Mouse (Mus musculus) G1E (cell line): ENCODE data around the gene Vmn2r94. TPM values are rescaled to one million over a fixed set of nuclear protein-coding genes. Genes with fewer than 3 reads are reported as not detected.

Source experiments
- ATAC-seq: 2 replicates; pipeline ENCODE4 v1.8.0; 2016; ENCODE audit warnings: mild to moderate bottlenecking; ENCODE audit not compliant: insufficient number of reproducible peaks, poor library complexity, low FRiP score, severe bottlenecking; ENCODE audit errors: extremely low read depth
- DNase-seq: peaks from one replicate; pipeline ENCODE4 v3.0.0; 2012; ENCODE audit warnings: low spot score
- H3K27me3 ChIP-seq: 2 replicates; pipeline ENCODE4 v1.6.1; 2012; ENCODE audit warnings: mild to moderate bottlenecking, low read length, inconsistent platforms; ENCODE audit not compliant: insufficient read depth
- H3K36me3 ChIP-seq: replicated peaks from 2 replicates; pipeline ENCODE3; 2012; ENCODE audit warnings: mild to moderate bottlenecking, inconsistent platforms
- H3K4me1 ChIP-seq: 2 replicates; pipeline ENCODE4 v1.6.1; 2012; ENCODE audit warnings: low read depth, low read length, inconsistent platforms, mixed read lengths; ENCODE audit not compliant: insufficient read depth
- H3K4me3 ChIP-seq: 2 replicates; pipeline ENCODE4 v1.5.1; 2012; ENCODE audit warnings: low read depth, mild to moderate bottlenecking, inconsistent platforms, low read length, moderate library complexity, mixed read lengths
- H3K9me3 ChIP-seq: replicated peaks from 2 replicates; pipeline ENCODE4 v1.6.1; 2012; ENCODE audit warnings: inconsistent platforms
- CTCF ChIP-seq: IDR thresholded peaks from 2 replicates; pipeline ENCODE4 v1.5.1; 2012; ENCODE audit warnings: low read depth, low read length, inconsistent platforms, mixed read lengths
- GATA1 ChIP-seq: IDR thresholded peaks from 2 replicates; pipeline ENCODE4 v1.6.1; 2012; ENCODE audit warnings: borderline replicate concordance, low read length, inconsistent platforms, mixed read lengths
- GATA2 ChIP-seq: IDR thresholded peaks from 2 replicates; pipeline ENCODE4 v1.6.1; 2012; ENCODE audit warnings: low read depth, low read length, inconsistent platforms, borderline replicate concordance
- POLR2AphosphoS5 ChIP-seq: IDR thresholded peaks from 2 replicates; pipeline ENCODE4 v1.6.1; 2012; ENCODE audit warnings: low read depth, low read length, inconsistent platforms; ENCODE audit not compliant: insufficient replicate concordance
- TAL1 ChIP-seq: conservative IDR thresholded peaks from 2 replicates; pipeline ENCODE4 v1.6.1; 2012; ENCODE audit warnings: low read depth, low read length, inconsistent platforms, mixed read lengths
- polyA plus RNA-seq: library from polyadenylated mRNA; stranded (reverse); fragments of >175 nt; gene quantifications from 2 replicates; pipeline ENCODE4 v1.2.3, GENCODE M21; 2012
- total RNA-seq, 2 experiments: library from RNA; stranded (forward) in 1 of 2; stranded (reverse) in 1 of 2; fragments of 200-1000 nt in 1 of 2; fragments of >200 nt in 1 of 2; fragmentation: Nextera tagmentation in 1 of 2; gene quantifications; 2 replicates each; pipeline ENCODE4 v1.2.3; 2014 to 2017

Vmn2r94 gene
- total RNA-seq (2014; fragmentation: Nextera tagmentation) (not detected in 2 replicates), total RNA-seq (2017) (0.12 and 0.22 TPM in 2 replicates), polyA plus RNA-seq (not detected in 2 replicates)

- no peaks in the 10 kb centered on the region for H3K4me1 ChIP-seq
- H3K9me3 ChIP-seq = no peaks in the 10 kb centered on the region
- ATAC-seq = no peak
- no peak within 1 kb of the TSS for H3K4me3 ChIP-seq
- H3K36me3 ChIP-seq = no peaks in the 10 kb centered on the region
- no peak for DNase-seq
- H3K27me3 ChIP-seq = no peaks in the 10 kb centered on the region
- TF ChIP-seq POLR2AphosphoS5 (no peak), GATA1 (no peak), TAL1 (no peak), CTCF (no peak), GATA2 (no peak)
Measured at GRCm38 (mm10) chr17:18277656-18278055, at the start of gene Vmn2r94. Gene Vmn2r94 (minus strand): TSS chr17:18277756.

DNA sequence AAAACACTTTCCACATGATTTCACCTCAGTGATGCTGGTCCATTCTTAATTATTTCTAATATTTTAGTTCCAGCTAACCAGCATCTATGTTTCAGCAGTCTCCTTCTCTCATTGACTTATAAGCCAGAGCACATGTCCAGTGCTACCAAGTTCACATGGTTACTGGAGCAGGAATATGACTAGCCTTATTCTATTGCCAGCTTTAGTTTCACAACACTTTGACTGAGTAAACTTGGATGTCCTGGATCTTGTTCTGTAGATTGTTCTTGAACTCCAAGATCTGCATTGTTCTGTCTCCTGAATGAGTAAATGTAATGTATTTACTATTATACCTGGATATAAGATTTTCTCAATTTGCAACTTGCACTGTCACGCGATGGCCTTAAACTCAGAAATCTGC is 45.5 kb upstream of the Vmn2r94 start:
- DNase-seq = no peak
- Histone ChIP-seq H3K4me1 (no peaks in the 10 kb centered on the region), H3K4me3 (no peak overlapping the region), H3K9me3 (no peaks in the 10 kb centered on the region), H3K36me3 (no peaks in the 10 kb centered on the region), H3K27me3 (no peaks in the 10 kb centered on the region)
- no peak for ATAC-seq
- TF ChIP-seq CTCF (no peak), TAL1 (no peak), POLR2AphosphoS5 (no peak), GATA2 (no peak)

DNA sequence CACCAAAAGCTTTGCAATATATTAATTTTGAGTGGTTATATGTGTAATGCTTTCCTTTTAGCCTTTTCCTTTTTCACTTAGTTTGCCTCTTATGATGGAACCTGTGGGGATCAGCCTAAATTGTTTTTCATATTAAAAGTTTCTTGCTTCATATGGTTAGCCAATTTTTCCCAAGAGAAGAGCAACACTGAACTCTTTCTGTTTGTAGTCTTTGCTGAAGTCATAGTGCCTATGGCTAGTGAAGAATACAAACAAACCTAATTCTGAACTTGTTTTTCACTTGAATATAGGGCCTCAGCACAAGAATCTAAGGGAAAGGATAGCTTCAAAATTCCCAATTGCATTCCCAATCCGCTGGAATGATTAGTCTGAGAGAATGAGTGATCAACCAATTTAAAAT is 20.2 kb upstream of the Vmn2r94 start, which contains the start of gene Vmn2r93:
Gene Vmn2r93, plus strand, starts transcription at position 301 of the 400 bp plus-strand sequence.
- ATAC-seq (no peak), DNase-seq (no peak)
- Histone ChIP-seq H3K4me3 (no peak within 1 kb of the TSS), H3K27me3 (no peaks in the 10 kb centered on the region), H3K4me1 (no peaks in the 10 kb centered on the region), H3K9me3 (no peaks in the 10 kb centered on the region), H3K36me3 (no peaks in the 10 kb centered on the region)
- no peak for TF ChIP-seq CTCF
- no peak for TF ChIP-seq POLR2AphosphoS5
- no peak for TF ChIP-seq TAL1
- no peak for TF ChIP-seq GATA2
- no peak for TF ChIP-seq GATA1

GRCm38 (mm10) chr17:18236931-18237330 is 40.6 kb downstream of the Vmn2r94 start:
- no peak for ATAC-seq
- TF ChIP-seq GATA2 (no peak), CTCF (no peak), POLR2AphosphoS5 (no peak)
- no peaks in the 10 kb centered on the region for H3K36me3 ChIP-seq
- H3K27me3 ChIP-seq = no peaks in the 10 kb centered on the region
- no peaks in the 10 kb centered on the region for H3K4me1 ChIP-seq
- DNase-seq = no peak
- no peaks in the 10 kb centered on the region; the same call in 1 of the 2 replicates for H3K9me3 ChIP-seq
- no peak overlapping the region for H3K4me3 ChIP-seq

GRCm38 (mm10) chr17:18231996-18232395 is 45.6 kb downstream of the Vmn2r94 start:
- TF ChIP-seq CTCF = no peak
- no peak for TF ChIP-seq POLR2AphosphoS5
- no peak for TF ChIP-seq GATA1
- no peak for TF ChIP-seq TAL1
- TF ChIP-seq GATA2 = no peak
- ATAC-seq (no peak), DNase-seq (no peak)
- Histone ChIP-seq H3K9me3 (no peaks in the 10 kb centered on the region; the same call in 1 of the 2 replicates), H3K36me3 (no peaks in the 10 kb centered on the region), H3K4me3 (no peak overlapping the region), H3K27me3 (no peaks in the 10 kb centered on the region), H3K4me1 (no peaks in the 10 kb centered on the region)

GRCm38 (mm10) chr17:18221300-18221699 is 56.3 kb downstream of the Vmn2r94 start:
- TF ChIP-seq GATA2 (no peak), CTCF (no peak), TAL1 (no peak), GATA1 (no peak), POLR2AphosphoS5 (no peak)
- no peak for ATAC-seq
- DNase-seq = no peak
- H3K9me3 ChIP-seq = peaks cover 13% of the 10 kb centered on the region
- H3K36me3 ChIP-seq = no peaks in the 10 kb centered on the region
- no peaks in the 10 kb centered on the region for H3K4me1 ChIP-seq
- H3K27me3 ChIP-seq = no peaks in the 10 kb centered on the region
- H3K4me3 ChIP-seq = no peak overlapping the region

Other genes with a start within 250 kb of the Vmn2r94 start
- not detected in 2 replicates for gene Vmn2r124, start 228.3 kb downstream of the Vmn2r94 start, total RNA-seq (2014; fragmentation: Nextera tagmentation)
- 0.06 and 0.16 TPM in 2 replicates for gene Vmn2r124, start 228.3 kb downstream of the Vmn2r94 start, total RNA-seq (2017)
- not detected in 2 replicates for gene Vmn2r124, start 228.3 kb downstream of the Vmn2r94 start, polyA plus RNA-seq
- not detected in 2 replicates for gene Vmn2r91, start 192.7 kb downstream of the Vmn2r94 start, total RNA-seq (2014; fragmentation: Nextera tagmentation)
- gene Vmn2r91, start 192.7 kb downstream of the Vmn2r94 start, total RNA-seq (2017) = not detected in 2 replicates
- not detected in 2 replicates for gene Vmn2r91, start 192.7 kb downstream of the Vmn2r94 start, polyA plus RNA-seq
- not detected in 2 replicates for gene Vmn2r92, start 125.9 kb downstream of the Vmn2r94 start, total RNA-seq (2014; fragmentation: Nextera tagmentation)
- gene Vmn2r92, start 125.9 kb downstream of the Vmn2r94 start, total RNA-seq (2017) = 0.11 and 0.12 TPM in 2 replicates
- not detected in 2 replicates for gene Vmn2r92, start 125.9 kb downstream of the Vmn2r94 start, polyA plus RNA-seq
- not detected in 2 replicates for gene Vmn2r93, start 20.3 kb upstream of the Vmn2r94 start, total RNA-seq (2014; fragmentation: Nextera tagmentation)
- gene Vmn2r93, start 20.3 kb upstream of the Vmn2r94 start, total RNA-seq (2017) = 0.06 and 0.16 TPM in 2 replicates
- gene Vmn2r93, start 20.3 kb upstream of the Vmn2r94 start, polyA plus RNA-seq = not detected in 2 replicates
- not detected in 2 replicates for gene Vmn2r95, start 146.3 kb upstream of the Vmn2r94 start, total RNA-seq (2014; fragmentation: Nextera tagmentation)
- 0.05 and 0.12 TPM in 2 replicates for gene Vmn2r95, start 146.3 kb upstream of the Vmn2r94 start, total RNA-seq (2017)
- not detected in 2 replicates for gene Vmn2r95, start 146.3 kb upstream of the Vmn2r94 start, polyA plus RNA-seq